Mouse (Mus musculus): ENCODE data around the gene Tnrc6a. TPM values are rescaled to one million over a fixed set of nuclear protein-coding genes. Genes with fewer than 3 reads are reported as not detected.
"Not testable (repeated sequence)": the region's sequence is repeated elsewhere in the genome, so short reads cannot be mapped to it uniquely, and the experiment has no call there.

Gene Tnrc6a
- 100 to 1,000 TPM in 1 of 2 experiments, 10 to 100 TPM in 1; 41.1 to 119 TPM for polyA plus RNA-seq (2017; shearing (Covaris generic))

- peak; percentile 85 for ATAC-seq
These were observed at the start of gene Tnrc6a for GRCm38 (mm10) chr7:123123665-123124298. Gene Tnrc6a (plus strand): TSS chr7:123123885.

- ATAC-seq: no peak
These were observed 41.4 kb upstream of the Tnrc6a start for GRCm38 (mm10) chr7:123082236-123082635.

GRCm38 (mm10) chr7:123083441-123084123 lies 40.1 kb upstream of the Tnrc6a start:
- no peak for ATAC-seq

- ATAC-seq: peak; percentile 81
These were observed 39.4 kb upstream of the Tnrc6a start for GRCm38 (mm10) chr7:123084180-123084691.

DNA sequence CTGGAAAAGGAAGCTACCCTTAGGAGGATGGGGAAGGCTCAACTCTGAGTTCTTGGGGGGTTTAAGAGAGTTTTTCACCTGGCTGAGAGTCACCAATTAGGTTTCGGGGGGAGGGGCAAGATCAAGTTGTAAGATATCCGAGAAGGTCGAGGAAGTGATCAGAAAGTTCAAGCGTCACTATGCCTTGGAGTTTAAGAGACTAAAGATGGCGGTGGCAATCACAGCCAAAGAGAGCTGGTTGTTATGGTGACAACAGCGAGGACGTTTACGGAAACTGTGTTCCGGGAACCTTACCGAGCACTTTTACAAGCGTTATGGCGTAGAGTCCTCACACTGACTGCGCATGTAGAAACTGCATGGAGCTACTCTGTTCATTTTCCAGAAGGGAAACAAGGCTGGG lies 39.0 kb upstream of the Tnrc6a start:
- ATAC-seq: peak; percentile 89

DNA sequence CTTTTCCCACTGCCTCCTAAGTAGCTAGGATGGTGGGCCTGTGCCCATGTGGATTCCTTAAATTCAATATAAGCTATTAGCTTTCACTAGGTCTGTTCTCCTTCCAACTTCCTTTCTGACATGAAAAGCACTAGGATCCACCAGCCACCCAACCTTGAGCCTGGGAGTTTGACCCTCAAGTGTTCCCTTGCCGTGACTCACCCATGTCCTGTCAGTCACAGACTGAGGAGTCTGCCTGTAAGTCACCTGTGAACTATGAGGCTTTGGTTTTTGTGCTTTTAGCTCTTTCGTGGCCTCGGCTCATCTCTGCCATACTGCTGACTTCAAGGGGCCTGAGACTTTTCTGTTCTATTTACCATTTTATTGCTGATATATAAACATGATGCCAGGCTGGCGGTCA lies 34.8 kb upstream of the Tnrc6a start:
- no peak for ATAC-seq

GRCm38 (mm10) chr7:123096344-123097120 lies 27.2 kb upstream of the Tnrc6a start:
- ATAC-seq: no peak

DNA sequence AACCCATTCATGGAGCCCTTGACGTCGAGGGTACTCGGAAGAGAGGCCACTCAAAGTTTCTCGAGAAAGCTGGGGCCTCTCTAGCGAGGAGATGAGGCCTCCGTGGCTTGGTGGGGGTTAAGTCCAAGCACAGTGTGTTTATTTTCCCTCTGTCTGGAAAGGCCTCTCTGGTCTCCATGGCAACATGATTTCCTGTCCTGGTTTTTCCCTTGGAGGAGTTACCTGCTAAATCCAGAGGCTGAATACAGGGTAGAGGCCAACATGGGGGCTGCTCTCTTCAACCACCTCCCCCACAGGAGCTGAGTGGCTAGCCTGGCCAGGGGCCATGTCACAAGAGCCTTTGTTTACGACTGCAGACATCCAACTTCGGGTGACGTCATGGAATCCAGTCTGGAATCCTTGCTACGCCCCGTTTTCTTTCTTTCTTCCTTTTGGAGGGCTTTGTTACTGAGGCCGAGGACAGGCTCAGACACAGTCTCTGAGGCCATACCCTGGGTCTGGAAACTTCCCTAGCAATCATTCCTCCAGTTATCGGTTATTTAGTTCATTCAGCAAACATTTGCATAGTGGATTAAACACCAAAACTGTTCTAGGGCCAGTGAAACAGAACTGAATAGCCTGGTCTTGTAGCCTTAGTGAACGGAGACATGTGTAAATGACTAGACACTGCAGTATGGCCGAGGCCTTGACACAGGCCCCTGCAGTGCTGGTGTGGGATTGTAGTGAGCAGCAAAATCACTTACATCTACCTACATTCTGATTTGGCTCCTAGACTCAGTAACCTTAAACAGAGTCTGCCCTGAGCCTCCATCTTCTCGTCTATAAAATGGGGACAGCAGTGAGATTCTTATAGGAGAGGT lies 25.6 kb upstream of the Tnrc6a start:
- no peak for ATAC-seq

- no peak for ATAC-seq
These were observed 22.4 kb upstream of the Tnrc6a start for GRCm38 (mm10) chr7:123101295-123101694.

DNA sequence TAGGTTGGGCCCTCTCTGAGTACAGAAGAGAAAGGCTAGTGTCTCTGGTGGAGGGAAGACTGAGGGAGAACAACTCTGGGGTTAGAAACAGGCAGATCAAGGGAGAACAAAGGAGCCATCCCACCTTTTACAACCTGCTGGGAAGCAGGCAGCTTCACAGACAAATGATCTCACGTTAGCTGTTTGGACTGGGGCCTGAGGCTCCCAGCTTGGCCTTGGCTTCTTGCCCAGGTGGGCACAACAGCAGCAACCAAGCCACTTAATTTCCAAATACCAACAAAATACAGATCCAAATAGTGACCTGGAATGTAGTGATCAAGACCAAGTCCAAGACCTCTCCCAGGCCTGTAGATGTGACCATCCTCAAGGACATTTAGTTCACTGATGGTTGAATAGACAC lies 18.3 kb upstream of the Tnrc6a start:
- ATAC-seq: not testable (repeated sequence)

DNA sequence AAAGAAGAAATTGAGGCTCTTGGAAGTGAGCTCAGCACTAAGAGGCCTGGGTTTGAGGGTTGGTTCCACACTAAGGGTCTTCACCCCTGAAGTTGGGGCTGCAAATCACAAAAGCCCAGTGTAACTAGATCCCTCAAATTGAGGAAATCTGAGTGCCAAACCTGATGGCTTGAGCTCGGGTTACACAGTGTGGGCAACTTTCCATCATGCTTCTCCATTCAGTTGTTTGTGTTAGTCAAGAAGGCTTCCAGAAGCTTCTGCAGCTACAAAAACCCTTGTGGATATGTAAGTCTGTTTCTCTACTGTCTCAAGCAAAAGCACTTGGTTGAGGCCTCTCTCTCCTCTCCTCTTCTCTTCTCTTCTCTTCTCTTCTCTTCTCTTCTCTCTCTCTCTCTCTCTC lies 17.8 kb upstream of the Tnrc6a start:
- no peak for ATAC-seq

DNA sequence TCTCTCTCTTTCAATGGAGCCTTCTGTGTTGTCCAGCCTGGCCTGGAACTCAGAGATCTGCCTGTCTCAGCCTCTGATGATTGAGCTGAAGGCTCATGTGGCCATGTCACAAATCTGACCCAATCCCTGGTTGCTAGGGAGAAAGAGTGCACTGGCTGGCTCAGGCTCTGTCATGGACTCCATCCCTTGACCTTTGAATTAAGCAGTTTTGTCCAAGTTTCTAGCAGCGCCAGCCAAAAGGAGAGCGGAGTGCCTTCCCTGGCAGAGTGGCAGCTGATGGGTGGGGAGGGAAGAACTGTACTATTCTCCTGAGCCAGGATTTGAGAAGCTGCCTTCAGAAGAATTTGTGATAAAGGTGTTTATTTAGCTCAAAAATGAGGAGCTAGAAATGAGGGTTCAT lies 17.4 kb upstream of the Tnrc6a start:
- no peak for ATAC-seq

DNA sequence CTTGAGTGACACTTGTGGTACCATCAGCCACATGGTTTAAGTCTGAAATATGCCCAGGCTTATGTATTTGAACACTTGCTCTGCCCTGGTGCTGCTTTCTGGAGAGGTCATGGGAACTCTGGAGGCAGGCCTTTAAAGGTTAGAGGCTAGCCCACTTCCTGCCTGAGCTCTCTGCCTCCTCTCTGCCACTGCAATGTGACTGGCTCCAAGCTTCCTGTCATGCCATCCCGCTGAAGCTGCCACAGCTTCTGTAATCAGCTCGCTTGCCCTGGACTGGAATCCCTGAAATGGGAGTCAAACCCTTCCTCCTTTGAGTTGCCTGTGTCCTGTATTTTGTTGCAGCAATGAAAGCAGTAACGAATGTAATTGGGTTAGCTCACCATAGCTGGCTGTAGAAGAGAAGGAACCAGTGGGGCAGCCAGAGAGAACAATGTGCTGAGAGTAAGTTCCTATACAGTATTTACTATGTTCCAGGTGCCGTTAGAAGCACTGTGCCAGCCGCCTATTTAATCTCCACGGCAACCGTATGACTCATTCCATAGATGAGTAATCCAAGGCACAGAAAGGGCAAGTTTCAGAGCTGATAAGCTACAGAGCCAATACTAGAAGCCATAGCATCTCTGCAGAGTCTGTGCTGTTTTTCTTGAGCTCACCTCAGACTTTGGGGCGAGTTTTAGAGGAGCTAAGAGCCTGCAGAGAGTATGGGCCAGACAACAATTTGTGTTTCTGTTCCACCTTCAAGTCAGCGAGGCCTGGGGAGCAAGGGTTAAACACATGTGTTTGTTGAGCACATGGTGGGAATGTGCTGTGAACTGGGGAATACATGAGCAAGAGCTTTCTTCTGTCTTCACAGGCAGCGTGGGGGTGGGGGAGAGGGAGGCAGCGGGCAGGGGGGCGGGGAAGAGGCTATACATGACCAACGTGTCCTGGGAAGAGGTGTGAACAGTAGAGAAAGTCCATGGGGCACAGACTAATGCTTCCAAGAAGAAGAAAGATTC lies 15.3 kb upstream of the Tnrc6a start:
- peak; percentile 80 for ATAC-seq

GRCm38 (mm10) chr7:123109361-123110000 lies 14.2 kb upstream of the Tnrc6a start:
- ATAC-seq: no peak

- no peak for ATAC-seq
These were observed 13.6 kb upstream of the Tnrc6a start for GRCm38 (mm10) chr7:123110135-123110534.

DNA sequence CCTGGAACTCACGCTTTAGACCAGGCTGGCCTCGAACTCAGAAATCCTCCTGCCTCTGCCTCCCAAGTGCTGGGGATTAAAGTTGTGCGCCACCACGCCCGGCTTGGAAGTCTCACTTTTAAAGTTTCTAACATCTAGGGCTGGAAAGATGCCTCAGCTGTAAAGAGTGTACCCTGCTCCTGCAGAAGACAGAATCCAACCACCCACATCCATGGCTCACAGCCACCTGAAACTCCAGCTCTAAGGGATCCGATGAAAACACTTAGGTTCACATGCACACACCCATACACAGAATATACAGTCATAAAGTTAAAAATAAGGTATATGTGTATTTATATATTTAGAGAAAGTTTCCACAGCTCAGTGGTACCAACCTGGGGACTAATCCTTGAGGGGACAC lies 10.1 kb upstream of the Tnrc6a start:
- ATAC-seq: no peak

GRCm38 (mm10) chr7:123116799-123117198 lies 6.9 kb upstream of the Tnrc6a start:
- ATAC-seq: no peak

DNA sequence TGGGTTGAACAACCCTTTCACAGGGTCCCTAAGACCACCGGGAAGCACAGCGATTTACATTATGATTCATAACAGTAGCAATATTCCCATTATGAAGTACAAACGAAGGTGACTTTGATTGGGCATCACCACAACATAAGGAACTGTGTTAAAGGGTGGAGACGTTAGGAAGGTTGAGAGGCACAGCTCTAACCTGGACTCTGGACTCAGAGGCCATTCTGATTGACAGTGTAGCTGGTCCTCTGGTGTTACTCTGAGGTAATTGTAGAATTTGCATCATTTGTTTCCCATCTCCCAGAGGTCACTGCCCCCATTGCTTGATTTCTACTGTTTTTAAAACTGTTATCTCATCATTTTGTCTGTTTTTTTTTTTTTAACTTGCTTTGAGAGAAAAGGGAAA lies 6.5 kb upstream of the Tnrc6a start:
- ATAC-seq: no peak

DNA sequence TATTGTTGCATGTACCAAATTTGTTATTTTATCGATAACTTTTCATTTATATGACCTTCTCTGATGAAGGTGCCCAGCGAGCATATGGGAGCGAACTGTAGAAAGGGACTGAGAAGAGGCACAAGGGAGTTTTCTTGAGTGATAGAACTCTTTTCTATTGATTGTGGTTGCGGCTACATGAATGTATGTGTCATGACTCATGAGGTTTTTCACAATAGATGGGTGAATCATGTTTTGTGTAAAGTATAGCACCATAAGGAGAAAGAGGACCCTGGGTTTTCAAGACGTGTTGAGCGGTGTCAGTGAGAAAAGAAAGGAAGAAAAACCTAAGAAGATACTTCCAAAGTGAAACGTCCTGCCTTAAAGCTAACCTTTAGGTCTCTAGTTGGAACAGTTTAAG lies 3.2 kb upstream of the Tnrc6a start:
- ATAC-seq: no peak

DNA sequence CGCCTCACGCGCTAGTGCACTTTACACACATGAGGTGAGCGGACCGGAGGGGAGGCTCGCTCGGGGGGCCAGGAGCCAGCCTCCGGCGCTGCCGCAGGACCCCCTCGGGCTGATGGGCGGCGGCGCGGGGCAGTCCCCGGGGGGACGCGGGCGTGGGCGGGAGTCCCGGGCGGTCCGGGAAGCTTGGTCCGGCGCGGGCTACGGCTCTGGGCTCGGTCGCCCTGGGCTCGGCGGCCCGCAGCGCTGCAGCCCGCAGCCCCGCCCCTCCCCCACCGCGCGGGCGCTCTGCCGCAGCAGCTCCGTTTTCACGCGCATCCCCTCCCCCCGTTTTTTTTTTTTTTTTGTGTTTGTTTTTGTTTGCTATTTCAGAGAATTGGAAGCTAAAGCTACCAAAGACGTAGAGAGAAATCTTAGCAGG lies 623 bp downstream of the Tnrc6a start:
- no peak for ATAC-seq

DNA sequence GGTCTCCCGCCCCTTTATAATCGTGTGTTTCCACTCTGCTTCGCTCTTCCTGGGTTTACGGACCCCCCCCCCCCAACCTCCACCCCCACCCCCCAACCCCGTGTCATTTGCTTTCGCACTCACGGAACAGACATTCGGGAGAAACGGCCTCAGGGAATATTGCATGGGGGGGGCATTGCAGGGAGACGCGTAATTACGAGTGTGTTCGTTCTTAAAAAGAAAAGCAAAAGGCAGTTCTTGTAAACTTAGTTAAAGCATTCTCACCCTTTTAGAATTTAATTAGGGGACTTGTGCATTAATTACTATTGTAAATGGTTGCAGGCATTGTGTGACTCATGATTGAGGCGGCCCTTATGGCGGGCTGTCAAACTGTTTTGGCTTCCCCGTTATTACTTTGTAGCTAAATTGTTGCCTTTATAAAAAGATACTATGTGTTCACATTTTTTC lies 1.1 kb downstream of the Tnrc6a start:
- ATAC-seq: no peak
